Mouse (Mus musculus) ES-E14 (cell line): ENCODE data around the gene Gm44503.

Experiments used
- HCFC1 ChIP-seq: IDR thresholded peaks from 2 replicates; pipeline ENCODE4 v1.6.1; 2012; ENCODE audit warnings: low read length, inconsistent platforms, borderline replicate concordance; ENCODE audit not compliant: insufficient read depth
- ZNF384 ChIP-seq: IDR thresholded peaks from 2 replicates; pipeline ENCODE4 v1.6.1; 2012; ENCODE audit warnings: low read depth, low read length, inconsistent platforms

DNA sequence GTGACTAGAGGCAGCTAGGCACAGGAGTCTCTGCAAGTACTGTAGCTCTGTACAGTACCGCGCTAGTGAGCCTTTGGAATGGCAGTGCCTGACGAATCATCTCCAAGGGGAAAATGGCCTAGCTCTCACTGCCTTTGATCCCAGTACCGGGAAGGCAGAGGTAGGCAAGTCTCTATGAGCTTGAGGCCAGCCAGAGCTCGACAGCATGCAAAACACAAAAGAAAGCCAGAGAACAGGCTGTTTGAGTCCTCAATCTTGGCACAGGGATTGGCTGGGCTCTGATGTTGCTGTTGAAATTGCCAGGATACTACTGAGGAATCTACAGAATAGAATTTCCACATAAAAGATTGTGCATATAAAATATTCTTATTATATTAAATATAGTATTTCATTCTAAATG, 13.8 kb downstream of the Gm44503 start:
- no peak for TF ChIP-seq HCFC1
- no peak for TF ChIP-seq ZNF384
